11 mouse cellular contexts compared by ENCODE assay signal in the genomic region with DNA sequence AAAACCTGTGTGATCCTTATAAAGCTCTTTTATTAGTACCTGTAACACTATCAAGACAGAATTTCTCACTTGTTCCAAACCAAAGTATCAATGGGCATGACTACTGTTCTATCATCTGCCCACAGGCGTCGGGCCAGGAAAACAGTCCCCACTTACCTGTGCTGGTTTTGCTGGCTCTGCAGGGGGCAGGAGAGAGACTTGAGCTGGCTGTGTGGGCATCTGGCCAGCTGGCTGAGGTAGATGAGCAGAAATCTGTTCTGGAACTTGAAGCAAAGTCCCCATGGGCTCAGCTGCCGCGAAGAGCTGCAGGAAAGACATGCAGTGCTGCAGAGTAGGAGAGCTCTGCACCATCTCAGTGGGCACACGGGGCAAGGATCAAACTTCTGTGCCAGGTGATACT. TPM values are rescaled to one million over a fixed set of nuclear protein-coding genes. Genes with fewer than 3 reads are reported as not detected.
A peak's percentile ranks its signal among the peaks of the same experiment; 100 is the strongest.
DNase-seq lines count a peak whose midpoint lies in the region; ATAC-seq and TF ChIP-seq lines count a peak whose summit lies in the region.
"Had no signal": no experiment of that assay in that cellular context is flagged by ENCODE, and none has a peak within 500 bp of the region (broad histone marks: within the 10 kb centered on the region; RNA-seq: fewer than 3 reads in every experiment).

No protein-coding gene starts in this region.

- H3K36me3 ChIP-seq in kidney, embryonic 15.5 days = peaks cover 75% of the 10 kb centered on the region

- no peaks in the 10 kb centered on the region for H3K9me3 ChIP-seq in kidney, embryonic 15.5 days (replicated peaks)
- H3K9me3 ChIP-seq: midbrain, embryonic 12.5 days had no signal

- no peak overlapping the region for H3K9ac ChIP-seq in kidney, embryonic 15.5 days
- H3K9ac ChIP-seq: midbrain, embryonic 12.5 days had no signal

- no peak overlapping the region for H3K4me2 ChIP-seq in kidney, embryonic 15.5 days
- H3K4me2 ChIP-seq: midbrain, embryonic 12.5 days had no signal

- no peak overlapping the region for H3K4me3 ChIP-seq in kidney, embryonic 15.5 days (replicated peaks)
- H3K4me3 ChIP-seq in lung, adult 2 months (replicated peaks; ENCODE audit: extremely low read depth, low read depth, low read length) = no peak overlapping the region
- H3K4me3 ChIP-seq: left cerebral cortex, adult 2 months; midbrain, embryonic 12.5 days had no signal

- TF ChIP-seq CTCF in lung, adult 2 months (IDR thresholded peaks at IDR 0.05; ENCODE audit: insufficient read depth, low read length) = peak; percentile 5; the same call in 1 of the 2 replicates

- peak; percentile 88 for DNase-seq in kidney, adult 11 months
- DNase-seq in brain, adult 2 months (ENCODE audit: low read depth, low spot score) = peak; percentile 63
- peak; percentile 14 for DNase-seq in fat pad, adult 2 months (ENCODE audit: extremely low read depth, low read depth, low spot score)
- DNase-seq in lung, adult 2 months = peak; percentile 22
- no peak for DNase-seq in frontal cortex, postnatal 25 days (ENCODE audit: low spot score in 2 of 2)
- DNase-seq in thymus, postnatal 36 days = no peak

- no peak for ATAC-seq in kidney, embryonic 15.5 days (replicated peaks; ENCODE audit: low FRiP score)
- no peak for ATAC-seq in monocyte, adult 5-6 weeks (replicated peaks; ENCODE audit: insufficient number of reproducible peaks, low FRiP score, low TSS enrichment, poor library complexity, severe bottlenecking)

- 96% methylated on average over 5 of the region's 5 CpGs for WGBS in kidney, embryonic 15.5 days
- WGBS in lung, adult 2 months = 72% methylated on average over 5 of the region's 5 CpGs

- no peak for TF ChIP-seq POLR2A in lung, adult 2 months (IDR thresholded peaks at IDR 0.05; ENCODE audit: borderline replicate concordance, extremely low read depth, low read depth, low read length)

- no peaks in the 10 kb centered on the region for H3K4me1 ChIP-seq in kidney, embryonic 15.5 days
- no peaks in the 10 kb centered on the region for H3K4me1 ChIP-seq in lung, adult 2 months (ENCODE audit: control insufficient read depth, insufficient read depth, low read length)
- H3K4me1 ChIP-seq: midbrain, embryonic 12.5 days had no signal

- H3K27ac ChIP-seq in kidney, embryonic 15.5 days = no peak overlapping the region
- H3K27ac ChIP-seq: left cerebral cortex, adult 2 months; midbrain, embryonic 12.5 days had no signal

- no peaks in the 10 kb centered on the region for H3K27me3 ChIP-seq in kidney, embryonic 15.5 days
- H3K27me3 ChIP-seq: midbrain, embryonic 12.5 days had no signal

RNA-seq across cellular contexts. Expression of a gene that starts 37.9 kb away (rescaled TPM):
- polyA plus RNA-seq in kidney, embryonic 15.5 days (2015; fragmentation: Nextera tagmentation; extraction: Ambion mirVana) = 7.6 and 9.8 TPM in 2 replicates
- polyA plus RNA-seq in lung, adult 2 months (2012; rRNA removed) = 0.06 and 0.11 TPM in 2 replicates
- not detected in 3 replicates for total RNA-seq in monocyte, adult 5-6 weeks (2017)
- total RNA-seq: gastrocnemius, postnatal 4 days had no signal
- polyA plus RNA-seq: midbrain, embryonic 12.5 days had no signal

Comparison
In these comparisons a context has a peak if more than half of its experiments do, and no peak if none do; other contexts are left out.
1. DNase-seq: peak in kidney, adult 11 months (single experiment), brain, adult 2 months (single experiment), fat pad, adult 2 months (single experiment) and lung, adult 2 months (single experiment); none in frontal cortex, postnatal 25 days (0 of 2) and thymus, postnatal 36 days (0 of 2).